Mouse (Mus musculus) hematopoietic stem cell, adult 5-6 weeks (primary cell): ENCODE data around the gene Gm21958. TPM values are rescaled to one million over a fixed set of nuclear protein-coding genes. Genes with fewer than 3 reads are reported as not detected.
A peak's percentile ranks its signal among the peaks of the same experiment; 100 is the strongest.

Experiments used
- ATAC-seq, 2 experiments: fragments of 125-278 bp in 1 of 2; replicated peaks in 1 of 2; 2 replicates each; pipeline ENCODE4 v1.8.0; 2016 to 2017; ENCODE audit warnings: inconsistent platforms in 2 of 2, mild to moderate bottlenecking in 2 of 2, moderate number of reproducible peaks in 2 of 2, low read depth in 1 of 2, moderate TSS enrichment in 1 of 2; ENCODE audit not compliant: low FRiP score in 2 of 2, poor library complexity in 2 of 2, severe bottlenecking in 2 of 2, insufficient read depth in 1 of 2, low TSS enrichment in 1 of 2
- total RNA-seq: library from RNA; stranded (forward); fragments of 172-1452, 232-1000 nt; gene quantifications from 2 replicates; pipeline ENCODE4 v1.2.3, GENCODE M21; 2017

Gene Gm21958
- total RNA-seq, 1 experiment from 2014 or later, result not detected

DNA sequence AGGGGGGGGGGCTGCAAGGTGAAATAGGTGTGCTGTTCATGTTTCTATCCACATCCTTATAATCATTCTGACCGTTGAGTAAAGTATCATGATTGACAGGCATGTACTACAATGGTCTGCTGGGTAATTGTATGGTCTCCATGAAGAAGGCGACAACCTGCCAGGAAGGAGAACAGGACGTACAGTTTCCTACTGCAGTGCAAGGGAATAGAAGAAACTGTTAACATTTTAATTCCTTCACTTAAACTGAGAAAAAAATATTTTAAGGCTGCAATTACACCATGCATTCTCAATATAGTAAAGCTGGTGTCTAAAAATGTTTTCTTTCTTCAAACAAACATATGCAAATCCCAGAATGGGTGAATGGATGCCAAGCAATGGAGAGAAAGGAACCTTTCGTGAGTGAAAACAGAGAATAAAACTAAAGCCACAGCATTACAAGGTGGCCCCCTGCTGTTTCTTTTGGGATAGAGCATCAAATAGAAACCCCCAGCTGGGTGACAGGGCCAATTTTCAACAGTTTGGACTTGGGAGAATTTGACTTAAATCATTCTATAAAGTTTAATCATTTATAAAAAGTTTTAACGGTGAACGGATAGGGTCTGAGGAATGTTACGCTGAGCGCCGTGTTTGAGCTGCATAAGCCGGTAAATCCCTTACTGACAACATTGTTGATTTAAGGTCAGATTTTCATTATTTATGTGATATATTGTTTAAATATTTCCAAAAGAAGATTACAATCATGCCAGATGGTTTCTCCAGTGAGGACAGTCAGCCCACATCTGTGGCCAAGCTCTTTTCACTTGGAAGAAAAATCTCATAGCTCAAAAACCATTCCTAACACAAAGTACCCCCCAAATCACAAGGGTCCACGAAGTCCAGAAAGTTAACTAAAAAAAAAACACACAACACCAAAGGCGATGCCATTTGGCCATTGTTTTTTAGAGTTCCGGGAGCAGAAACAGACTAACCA is 41.3 kb downstream of the Gm21958 start:
- peak; percentile 71 to 88 for ATAC-seq

DNA sequence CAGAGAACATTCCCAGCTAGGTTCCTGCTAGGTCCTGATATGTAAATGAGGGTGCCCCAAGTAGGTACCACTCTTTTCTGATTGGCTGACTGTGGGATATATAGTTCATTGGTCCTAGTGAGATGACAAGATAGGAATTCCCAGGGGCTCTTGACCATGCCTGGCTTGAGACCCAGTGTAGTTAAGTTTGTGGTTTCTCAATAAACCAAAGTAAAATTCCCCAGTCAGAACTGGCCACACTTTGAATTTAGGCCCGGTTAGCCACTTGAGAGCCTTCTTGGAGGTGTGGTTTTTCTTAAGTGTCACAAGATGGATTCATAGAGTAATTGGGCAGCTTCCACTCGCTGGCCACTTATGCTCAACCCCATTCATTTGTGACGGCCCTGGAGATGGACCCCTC is 42.0 kb downstream of the Gm21958 start:
- no peak for ATAC-seq

DNA sequence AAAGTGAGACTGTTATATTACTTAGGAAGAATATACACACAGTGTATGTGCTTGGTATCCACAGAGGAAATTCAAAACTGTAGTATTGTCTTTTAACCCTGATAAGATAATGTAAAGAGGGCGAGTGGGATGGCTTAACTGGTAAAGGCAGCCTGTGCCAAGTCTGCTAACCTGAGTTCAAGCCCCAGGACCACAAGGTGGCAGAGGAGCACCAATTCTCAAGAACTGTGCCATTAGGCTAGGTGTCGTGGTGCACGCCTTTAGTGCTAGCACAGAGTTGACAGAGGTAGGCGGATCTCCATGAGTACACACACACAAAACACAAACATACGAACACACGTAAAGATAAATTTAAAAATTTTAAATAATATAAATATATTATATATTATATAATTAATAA is 44.6 kb downstream of the Gm21958 start:
- ATAC-seq, result no peak

DNA sequence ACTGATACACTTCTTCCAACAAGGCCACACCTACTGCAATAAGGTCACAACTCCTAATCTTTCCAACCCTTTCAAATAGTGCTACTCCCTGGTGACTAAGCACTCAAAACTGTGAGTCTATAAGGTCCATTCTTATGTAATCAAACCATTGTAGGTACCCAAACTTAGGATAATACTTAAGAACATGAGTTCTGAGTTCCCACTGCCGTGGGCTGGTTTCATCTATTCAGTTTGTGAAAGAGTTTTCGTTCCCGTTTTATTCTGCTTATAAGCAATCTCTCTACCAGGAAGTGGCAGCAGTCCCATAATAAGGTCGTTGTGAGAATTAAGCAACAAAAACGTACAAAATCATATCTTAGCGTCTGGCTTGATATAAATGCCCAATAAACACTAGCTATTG is 45.4 kb downstream of the Gm21958 start:
- peak in 1 of 2 experiments; percentile 27; a peak in 1 of 4 replicates for ATAC-seq

DNA sequence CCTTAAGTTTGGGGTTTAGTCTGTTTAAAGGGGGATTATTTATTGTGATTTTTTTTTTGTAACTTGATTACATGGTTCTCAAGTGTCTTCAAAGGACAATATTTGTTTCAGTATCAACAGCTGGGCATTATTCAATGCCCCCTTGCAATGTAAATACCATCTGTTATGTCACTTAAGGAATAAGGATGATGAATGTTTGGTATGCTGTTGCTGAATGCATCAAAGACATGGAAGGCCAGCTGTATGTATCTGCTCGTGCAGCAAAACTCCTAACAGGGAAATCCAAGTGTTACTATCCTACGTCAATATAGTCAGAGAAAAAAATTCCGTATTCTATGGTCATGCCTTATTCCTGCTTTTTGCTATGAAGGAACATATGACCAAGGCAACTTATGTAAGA is 46.0 kb downstream of the Gm21958 start:
- ATAC-seq, result no peak

Other genes with a start within 250 kb of the Gm21958 start
- gene Supt20, start 21.5 kb downstream of the Gm21958 start, total RNA-seq, result 112 and 116 TPM in 2 replicates
- 148 and 163 TPM in 2 replicates for gene Exosc8, start 21.0 kb upstream of the Gm21958 start, total RNA-seq
- gene Alg5, start 21.2 kb upstream of the Gm21958 start, total RNA-seq, result 21.0 and 36.6 TPM in 2 replicates
- not detected in 2 replicates for gene Smad9, start 41.2 kb upstream of the Gm21958 start, total RNA-seq
- gene Rfxap, start 93.4 kb upstream of the Gm21958 start, total RNA-seq, result 46.5 and 75.5 TPM in 2 replicates
- gene Sertm1, start 201.5 kb upstream of the Gm21958 start, total RNA-seq, result not detected in 2 replicates